Mouse (Mus musculus) embryonic facial prominence, embryonic 13.5 days (tissue): ENCODE measurements around the gene Nos2. TPM values are rescaled to one million over a fixed set of nuclear protein-coding genes. Genes with fewer than 3 reads are reported as not detected.

Experiments
- polyA plus RNA-seq: library from polyadenylated mRNA; unstranded; fragments of >200 nt; fragmentation: Nextera tagmentation; extraction: Ambion mirVana; gene quantifications from 2 replicates; pipeline ENCODE4 v1.2.1, GENCODE M21; 2015

Nos2 gene
- polyA plus RNA-seq, 1 experiment from 2014 or later, result 1.1 TPM

Other genes starting within 250 kb of the Nos2 start
- 13.5 and 14.4 TPM in 2 replicates for gene Nlk, start 223.4 kb upstream of the Nos2 start, polyA plus RNA-seq
- gene Ccnq, start 169.1 kb upstream of the Nos2 start, polyA plus RNA-seq, result 46.4 and 48.1 TPM in 2 replicates
- 11.1 and 11.8 TPM in 2 replicates for gene Lyrm9, start 94.2 kb upstream of the Nos2 start, polyA plus RNA-seq
- gene Lgals9, start 64.2 kb downstream of the Nos2 start, polyA plus RNA-seq, result 18.4 and 22.2 TPM in 2 replicates
- gene Ksr1, start 225.6 kb downstream of the Nos2 start, polyA plus RNA-seq, result 3.3 and 3.6 TPM in 2 replicates